Mouse (Mus musculus): ENCODE measurements at regions not wholly inside any gene's neighbourhood (a gene's known extent, or its start where the extent isn't known, plus 50 kb on each side); places are given as distances from the start of the nearest gene placed in this dataset.
A peak's percentile ranks its signal among the peaks of the same experiment; 100 is the strongest.

- no peak for DNase-seq
Measured at GRCm38 (mm10) chr5:74882563-74882962, 162.0 kb downstream of the Chic2 start.

DNA sequence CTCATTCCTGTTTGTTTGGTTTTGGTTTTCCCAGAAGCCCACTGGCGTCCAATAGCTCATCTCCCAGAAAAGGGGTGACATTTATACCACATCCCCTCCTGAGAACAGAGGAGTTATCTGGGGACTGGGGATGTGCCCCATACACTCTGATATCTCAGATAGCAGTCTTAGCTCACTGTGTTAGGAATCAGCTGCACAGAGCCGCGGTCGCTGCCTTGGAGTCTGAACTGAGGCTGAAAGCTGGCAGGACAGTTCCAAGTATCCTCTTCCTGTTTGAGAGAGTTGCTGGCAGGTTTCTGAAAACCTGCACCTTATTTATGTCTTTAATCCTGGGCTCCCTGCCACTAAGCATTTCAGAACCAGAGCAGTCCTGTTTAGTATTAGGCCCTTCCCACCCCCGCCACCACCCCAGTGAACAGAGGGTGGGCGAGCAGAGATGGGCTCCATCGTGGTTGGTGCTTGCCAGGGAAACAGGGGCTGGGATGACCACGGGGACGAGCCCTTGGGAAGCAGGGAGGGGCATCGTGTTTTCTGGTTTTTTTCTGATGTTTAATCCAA is 163.8 kb downstream of the Chic2 start:
- DNase-seq = no peak

- DNase-seq = no peak
Measured at GRCm38 (mm10) chr5:74880048-74880437, 164.5 kb downstream of the Chic2 start.

DNA sequence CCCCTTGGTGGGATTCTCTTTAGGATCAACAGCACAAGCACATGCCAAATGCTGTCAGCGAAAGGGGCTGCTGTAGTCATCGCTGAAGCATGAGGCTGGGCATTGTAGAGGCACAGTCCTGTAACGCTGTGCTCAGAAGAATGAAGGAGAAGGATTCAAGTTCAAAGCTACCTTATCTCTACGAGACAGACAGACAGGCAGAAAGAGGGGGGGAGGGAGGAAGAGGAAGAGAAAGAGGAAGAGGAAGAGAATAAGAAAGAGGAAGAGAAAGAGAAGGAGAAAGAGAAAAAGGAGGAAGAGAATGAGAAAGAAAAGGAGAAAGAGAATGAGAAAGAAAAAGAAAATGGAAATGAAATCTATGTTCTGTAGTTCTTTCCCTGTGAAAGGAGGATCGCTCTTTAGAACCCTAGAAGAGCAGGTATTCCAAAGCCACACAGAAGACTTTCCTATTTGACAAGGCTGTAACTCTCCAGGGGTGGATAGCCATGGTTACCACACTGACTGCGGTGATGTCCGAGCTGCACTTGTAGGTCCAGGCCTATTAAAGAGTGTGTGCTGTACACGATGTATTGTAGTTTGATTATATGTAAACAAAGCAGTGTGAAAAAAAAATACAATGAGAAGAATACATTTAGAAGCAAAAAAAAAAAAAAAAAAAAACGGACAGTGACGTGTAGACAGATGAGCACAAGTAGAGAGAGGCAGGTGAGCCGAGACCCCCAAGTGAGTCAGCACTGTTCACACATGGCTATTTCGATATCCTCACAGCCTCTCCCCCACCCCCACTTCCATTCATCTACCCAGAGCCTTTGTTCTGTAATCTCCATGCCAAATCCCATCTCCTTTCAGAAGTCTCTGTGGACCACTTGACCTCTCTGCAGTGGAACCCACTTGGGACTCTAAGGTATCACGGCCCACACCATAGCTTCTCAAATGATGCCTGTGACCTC is 165.2 kb downstream of the Chic2 start:
- no peak for DNase-seq

DNA sequence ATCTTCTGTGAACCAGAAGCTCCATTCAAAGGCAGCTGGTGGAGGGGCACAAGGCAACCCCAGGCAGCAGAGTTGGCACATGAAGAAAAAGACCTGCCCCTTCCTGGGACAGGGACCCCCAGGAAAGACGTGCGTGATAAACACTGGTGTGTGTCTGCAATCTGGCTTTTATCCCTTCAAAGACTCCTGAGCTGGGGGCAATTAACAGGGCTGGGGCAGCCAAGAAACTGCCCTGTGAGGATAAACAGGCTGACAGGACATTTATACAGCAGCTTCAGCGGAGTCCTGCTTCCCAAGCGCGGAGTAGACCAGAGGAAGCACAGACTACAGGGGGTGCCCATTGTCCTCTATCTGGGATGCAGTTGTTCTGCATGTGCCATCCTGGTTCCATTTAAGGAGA is 167.0 kb downstream of the Chic2 start:
- DNase-seq = no peak

DNA sequence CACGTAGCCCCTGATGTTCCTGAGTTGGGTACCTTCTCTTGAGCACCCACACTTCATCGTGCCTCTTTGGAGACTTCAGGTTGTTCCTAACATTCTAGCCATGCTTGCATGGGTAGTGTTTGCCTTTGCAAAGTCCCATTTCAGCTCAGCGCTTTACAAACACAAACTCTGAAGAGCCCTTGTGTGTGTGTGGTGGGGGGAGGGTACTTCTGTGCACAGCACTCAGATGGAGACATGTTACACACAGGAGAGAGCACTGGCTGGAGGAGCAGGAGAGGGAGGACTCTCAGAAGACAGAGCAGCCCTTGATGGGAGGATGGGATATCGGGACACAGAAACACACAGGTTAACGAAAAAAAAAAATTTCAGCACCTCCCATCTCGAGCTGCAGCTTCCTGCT is 167.4 kb downstream of the Chic2 start:
- peak in 1 of 2 experiments; percentile 7 for DNase-seq

DNA sequence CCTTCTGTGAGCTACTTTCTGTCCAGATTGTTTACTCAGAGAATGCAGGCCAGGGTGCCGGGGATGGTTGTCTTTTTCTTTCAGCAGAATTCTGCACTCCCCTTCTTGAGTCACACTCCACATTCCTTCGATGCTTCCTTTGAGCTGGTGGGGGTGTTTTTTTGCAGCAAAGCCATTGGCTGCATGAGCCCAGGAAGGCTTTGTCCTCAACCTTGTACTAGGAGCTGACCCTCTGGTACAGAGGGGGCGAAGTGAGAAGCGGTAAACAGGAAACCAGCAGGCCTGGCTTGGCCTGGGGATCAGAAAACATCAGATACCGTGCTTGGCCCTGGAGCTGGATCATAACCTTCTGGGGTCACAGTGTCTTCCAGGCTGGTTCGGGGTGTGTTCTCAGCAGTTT is 169.9 kb downstream of the Chic2 start:
- peak; percentile 57 to 67 for DNase-seq

- DNase-seq = peak; percentile 48 to 56
Measured at GRCm38 (mm10) chr5:74870615-74871014, 167.9 kb upstream of the Lnx1 start.

DNA sequence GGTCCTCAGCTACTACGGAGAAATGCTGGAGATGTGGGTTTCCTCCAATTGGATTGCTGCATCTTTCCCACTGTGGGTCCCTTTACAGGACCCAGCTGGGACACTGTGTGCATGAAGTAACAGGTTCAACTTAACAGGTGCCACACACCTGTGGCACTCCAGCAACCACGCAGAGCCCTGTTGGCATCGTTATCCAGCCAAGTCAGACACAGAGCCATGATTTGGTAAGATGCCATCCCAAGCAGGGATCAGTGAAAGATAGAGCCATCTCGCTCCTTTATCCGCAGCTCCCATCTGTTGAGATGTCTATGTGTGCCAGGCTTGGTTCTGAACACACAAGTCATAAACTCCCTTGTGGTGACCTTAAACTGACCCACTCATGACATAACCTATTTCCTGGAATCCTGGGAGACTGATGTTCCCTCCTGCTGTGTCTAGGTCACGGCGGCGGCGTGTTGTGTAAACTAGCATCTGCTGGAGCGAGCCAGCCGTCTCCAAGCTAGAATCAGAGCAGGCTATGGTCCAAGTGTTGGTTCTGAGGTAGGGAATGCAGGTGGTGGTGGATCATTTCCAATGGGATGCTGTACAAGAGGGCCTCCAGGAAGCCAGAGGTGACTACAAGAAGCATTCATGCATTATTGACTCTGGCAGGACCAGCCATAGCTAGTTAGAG is 164.5 kb upstream of the Lnx1 start:
- DNase-seq = peak in 1 of 2 experiments; percentile 10

- no peak for DNase-seq
Measured at GRCm38 (mm10) chr5:74866697-74867096, 164.0 kb upstream of the Lnx1 start.

DNA sequence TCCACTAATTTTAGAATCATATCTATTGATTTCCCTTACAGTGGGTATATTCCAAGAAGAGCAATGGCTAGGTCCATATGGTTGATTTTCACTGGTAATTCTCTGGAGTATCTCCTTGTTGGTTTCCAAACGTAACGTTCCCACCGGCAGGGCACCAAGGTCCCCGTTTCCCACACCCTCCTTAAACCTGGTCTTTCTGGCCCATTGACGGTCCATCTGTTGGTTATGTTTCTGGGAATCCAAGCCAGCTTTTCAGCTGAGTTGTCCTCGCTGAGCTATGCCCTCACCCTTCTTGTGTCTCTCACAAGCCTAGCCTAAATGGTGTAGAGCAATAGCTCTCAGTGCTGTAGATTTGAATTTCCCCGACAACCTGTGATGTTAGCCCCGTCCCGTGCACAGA is 162.7 kb upstream of the Lnx1 start:
- no peak for DNase-seq

DNA sequence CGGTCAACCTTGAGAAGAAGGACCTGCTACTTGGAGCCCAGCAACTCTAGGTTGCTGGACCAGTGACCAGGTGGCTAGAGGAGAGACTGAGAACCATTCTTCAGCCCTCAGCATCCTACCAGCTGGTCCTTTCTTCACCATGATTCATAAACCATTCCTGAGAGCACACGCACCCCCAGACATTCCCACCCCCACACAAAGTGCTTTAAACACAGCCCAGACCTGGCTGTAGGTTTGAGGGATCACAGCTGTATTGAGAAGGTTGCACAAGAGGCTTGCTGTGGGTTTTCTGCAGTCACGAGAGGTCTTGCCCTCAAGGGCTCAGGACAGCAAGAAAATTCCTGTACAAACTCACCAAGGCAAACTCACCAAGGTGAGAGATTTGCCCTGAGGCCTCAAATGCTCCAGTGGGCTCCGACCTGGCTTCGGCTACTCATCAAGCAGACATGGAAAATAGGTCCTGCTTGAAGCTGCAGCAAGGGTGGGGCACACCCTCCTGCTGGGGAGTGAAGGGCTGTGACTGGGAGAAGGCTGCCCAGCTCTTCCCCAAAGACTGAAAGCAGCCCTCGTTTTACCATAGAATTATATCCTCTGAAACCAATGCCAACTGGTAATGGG is 161.9 kb upstream of the Lnx1 start:
- peak; percentile 20 to 52 for DNase-seq

- no peak for DNase-seq
Measured at GRCm38 (mm10) chr5:74861297-74861696, 158.6 kb upstream of the Lnx1 start.

DNA sequence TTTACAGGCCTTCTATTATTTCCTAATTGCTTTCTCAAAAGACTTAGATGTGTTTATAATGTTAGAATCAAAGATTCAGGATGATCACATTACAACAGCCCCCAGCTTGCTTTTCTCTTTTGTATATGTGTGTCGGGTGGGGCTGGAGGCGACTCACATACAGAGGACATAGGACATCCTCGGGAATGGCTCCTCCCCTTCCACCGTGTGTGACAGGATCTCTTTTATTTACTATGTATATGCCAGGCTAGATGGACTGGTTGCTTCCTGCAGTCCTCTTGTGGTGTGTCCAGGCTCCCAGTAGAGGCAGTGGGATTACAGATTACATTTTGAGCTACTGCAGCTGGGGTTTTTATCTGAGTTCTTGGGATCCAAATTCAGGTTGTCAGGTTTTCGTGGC is 155.1 kb upstream of the Lnx1 start:
- DNase-seq = no peak

DNA sequence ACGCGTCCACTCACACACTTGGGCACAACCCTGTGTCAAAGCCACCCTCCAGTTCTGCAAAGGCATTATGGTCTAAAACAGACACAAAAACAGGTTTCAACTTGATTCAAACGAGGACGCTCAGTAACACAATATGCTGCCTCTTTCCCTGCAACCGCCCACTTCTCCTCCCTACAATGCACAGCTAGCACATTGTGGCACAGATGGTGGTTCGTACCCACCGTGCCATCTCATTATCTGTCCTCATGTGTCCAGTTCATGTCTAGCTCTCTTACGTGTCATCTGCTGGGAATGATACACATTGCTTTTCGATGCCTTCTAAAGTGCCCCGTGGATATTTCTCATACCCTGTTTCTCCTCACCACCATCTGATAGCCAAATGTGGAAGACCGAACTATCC is 154.4 kb upstream of the Lnx1 start:
- DNase-seq = no peak

- DNase-seq = peak; percentile 16 to 46
Measured at GRCm38 (mm10) chr5:74847824-74848223, 145.1 kb upstream of the Lnx1 start.

- no peak for DNase-seq
Measured at GRCm38 (mm10) chr5:74846674-74847073, 144.0 kb upstream of the Lnx1 start.

GRCm38 (mm10) chr5:74834401-74834800 is 131.7 kb upstream of the Lnx1 start:
- DNase-seq = no peak

DNA sequence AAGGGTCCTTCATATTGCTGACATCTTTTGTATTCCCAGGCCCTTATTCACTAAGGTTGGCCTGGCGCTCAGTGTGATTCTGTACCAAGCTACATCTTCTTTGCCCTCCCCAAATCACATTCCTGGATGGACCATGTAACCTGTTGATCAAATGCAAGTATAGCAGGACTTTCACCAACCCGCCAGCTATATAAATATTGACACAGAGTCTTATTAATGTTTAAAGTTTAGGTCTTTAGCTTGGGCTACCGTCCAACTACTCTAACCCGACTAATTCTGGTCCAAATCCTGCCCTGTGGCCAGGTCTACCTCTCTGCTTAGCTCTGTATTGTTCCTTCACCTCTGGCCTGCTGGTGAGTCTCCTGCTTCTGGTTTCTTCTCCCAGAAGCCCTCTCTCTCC is 131.2 kb upstream of the Lnx1 start:
- no peak for DNase-seq

- DNase-seq = no peak
Measured at GRCm38 (mm10) chr5:74832011-74832410, 129.3 kb upstream of the Lnx1 start.

GRCm38 (mm10) chr5:74830646-74831045 is 127.9 kb upstream of the Lnx1 start:
- no peak for DNase-seq

- peak in 1 of 2 experiments; percentile 21 for DNase-seq
Measured at GRCm38 (mm10) chr5:74829003-74829402, 126.3 kb upstream of the Lnx1 start.

- DNase-seq = no peak
Measured at GRCm38 (mm10) chr5:74827944-74828343, 125.2 kb upstream of the Lnx1 start.

All from lung, adult 18-20 months (tissue).